Mouse (Mus musculus): ENCODE measurements around the gene Atf5.

- TF ChIP-seq GATA1 (IDR thresholded peaks at IDR 0.05; ENCODE audit: borderline replicate concordance, low read length): no peak
- TF ChIP-seq FLI1 (IDR thresholded peaks at IDR 0.05; ENCODE audit: low read length): no peak
These were observed 30.3 kb upstream of the Atf5 start for GRCm38 (mm10) chr7:44846804-44847203.
